Mouse (Mus musculus): ENCODE results near the gene Dcaf12. TPM values are rescaled to one million over a fixed set of nuclear protein-coding genes. Genes with fewer than 3 reads are reported as not detected.

Dcaf12 gene
- total RNA-seq, 2 experiments from 2014 or later, result 26.7 to 27.8 TPM

DNA sequence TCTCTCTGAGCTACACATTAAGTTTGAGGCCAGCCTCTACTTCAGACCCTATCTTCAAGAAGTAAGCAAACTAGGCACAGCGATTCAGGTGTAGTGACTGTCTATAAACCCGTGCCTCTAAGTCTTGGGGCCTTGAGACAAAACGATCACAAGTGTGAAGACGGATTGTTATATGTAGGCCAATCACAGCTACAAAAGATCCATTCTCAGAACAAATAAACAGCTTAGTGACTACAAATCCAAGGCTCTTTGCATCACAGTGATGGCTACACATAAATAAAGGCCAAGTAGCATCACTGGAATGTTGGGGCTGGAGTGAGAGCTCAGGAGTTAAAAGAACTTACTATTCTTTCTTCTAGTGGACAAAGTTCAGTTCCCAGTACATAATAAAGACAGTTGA is 55.7 kb downstream of the Dcaf12 start:
- intact Hi-C loops (cut with DNase I; ENCODE audit: low total_unique reads), result no loop called here
- no peak for DNase-seq

DNA sequence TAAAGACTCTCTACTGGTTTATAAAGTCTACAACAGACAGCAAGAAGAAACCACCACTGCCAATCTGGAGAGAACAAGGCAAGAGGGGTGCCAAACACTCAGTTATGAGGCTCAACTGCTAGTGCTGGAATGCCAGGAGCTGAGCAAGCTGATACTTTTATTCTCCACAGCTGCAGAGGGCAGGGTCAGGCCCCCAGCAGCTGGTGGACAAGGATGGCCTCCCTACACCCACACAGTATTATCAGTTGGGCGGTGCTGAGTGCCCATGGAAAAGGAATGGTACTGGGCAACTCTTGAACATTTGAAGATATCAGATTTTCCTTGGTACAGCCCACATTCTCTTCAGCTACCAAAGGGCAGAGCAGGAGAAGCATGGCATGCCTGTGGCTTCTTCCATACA is 56.9 kb downstream of the Dcaf12 start:
- intact Hi-C loops (cut with DNase I; ENCODE audit: low total_unique reads), result no loop called here
- peak; percentile 41 for DNase-seq

DNA sequence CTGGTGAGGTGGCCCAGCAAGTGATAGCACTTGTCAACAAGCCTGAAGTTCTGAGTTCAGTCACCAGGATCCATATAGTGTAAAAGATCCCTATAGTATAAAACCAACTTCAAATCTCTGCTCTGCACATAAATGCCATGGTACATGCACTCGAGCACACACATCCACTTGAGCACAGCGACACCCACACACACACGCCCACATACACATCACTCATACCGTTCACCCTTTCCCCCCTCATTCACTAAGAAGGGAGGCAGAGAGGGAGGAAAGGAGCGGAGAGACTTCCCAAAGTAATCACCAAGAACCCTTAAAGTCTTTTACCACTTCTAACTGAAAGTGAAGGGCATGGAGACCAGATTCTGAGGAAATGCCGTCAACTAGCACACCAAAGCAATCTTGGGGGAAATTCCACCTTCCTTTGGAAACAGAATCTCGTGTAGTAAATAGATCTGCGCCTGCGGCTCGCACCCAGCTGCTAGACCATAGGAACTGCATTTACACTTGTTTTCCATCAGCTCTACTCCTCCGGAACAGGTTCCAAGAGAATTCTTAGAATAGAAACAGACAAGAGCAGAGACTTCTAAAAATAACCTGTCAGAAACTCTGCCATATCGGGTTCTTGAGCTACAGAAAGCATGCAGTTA is 59.0 kb downstream of the Dcaf12 start:
- DNase-seq, result no peak
- intact Hi-C loops (cut with DNase I; ENCODE audit: low total_unique reads), result no loop called here

DNA sequence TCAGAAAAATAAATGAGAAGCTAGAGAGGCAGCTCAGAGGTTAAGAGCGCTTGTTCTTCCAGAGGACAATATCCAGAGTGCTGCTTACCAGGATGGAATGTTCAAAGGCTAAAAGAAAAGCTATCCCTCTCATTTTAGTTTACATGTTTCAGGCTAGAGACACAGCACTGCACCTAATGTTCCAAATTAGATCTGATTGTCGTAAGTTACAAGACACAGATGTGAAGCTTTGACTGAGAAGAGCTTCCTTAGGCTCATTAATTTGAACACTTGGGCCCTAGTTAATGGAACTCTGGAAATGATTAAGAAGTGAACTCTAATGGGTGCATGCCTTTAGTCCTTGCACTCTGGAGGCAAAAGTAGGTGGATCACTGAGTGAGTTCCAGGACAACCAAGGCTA is 60.9 kb downstream of the Dcaf12 start:
- DNase-seq, result no peak
- intact Hi-C loops (cut with DNase I; ENCODE audit: low total_unique reads), result no loop called here

DNA sequence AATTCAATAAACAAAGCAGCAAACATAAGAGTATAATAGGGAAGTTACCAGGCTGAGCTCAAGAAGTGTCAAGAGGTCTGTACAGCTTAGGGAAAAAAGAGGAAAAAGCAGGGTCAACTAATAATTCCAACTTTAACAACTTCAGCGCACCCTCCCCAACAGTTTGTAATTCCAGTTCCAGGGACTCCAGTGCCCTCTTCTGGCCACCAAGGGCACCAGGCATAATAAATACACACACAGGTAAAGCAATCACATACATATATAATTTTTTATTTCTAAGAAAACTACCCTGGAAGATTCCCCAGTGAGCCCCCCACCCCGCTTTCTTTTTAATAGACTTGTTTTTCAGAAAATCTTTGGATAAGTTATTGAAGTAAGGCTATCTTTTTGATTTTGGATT is 69.3 kb downstream of the Dcaf12 start:
- no peak for DNase-seq
- intact Hi-C loops (cut with DNase I; ENCODE audit: low total_unique reads), result no loop called here

Other genes starting within 250 kb of the Dcaf12 start
- gene Aqp3, start 216.7 kb downstream of the Dcaf12 start, total RNA-seq (2021), result not detected
- gene Nol6, start 190.4 kb downstream of the Dcaf12 start, total RNA-seq (2021), result 10 to 100 TPM; 15.3 to 16.6 TPM
- gene Ube2r2, start 179.1 kb downstream of the Dcaf12 start, total RNA-seq (2021), result 10 to 100 TPM; 77.4 to 84.4 TPM
- 10 to 100 TPM; 98.2 to 99.2 TPM for gene Ubap2, start 39.7 kb downstream of the Dcaf12 start, total RNA-seq (2021)
- 10 to 100 TPM; 40.0 to 49.2 TPM for gene Ubap1, start 34.1 kb upstream of the Dcaf12 start, total RNA-seq (2021)
- gene Kif24, start 150.0 kb upstream of the Dcaf12 start, total RNA-seq (2021), result 1 to 10 TPM in 1 of 2 experiments, under 1 TPM in 1; 0.86 to 1.3 TPM
- 10 to 100 TPM; 20.8 to 22.4 TPM for gene Nudt2, start 150.3 kb upstream of the Dcaf12 start, total RNA-seq (2021)
- 10 to 100 TPM; 60.1 to 60.8 TPM for gene AI464131, start 188.2 kb upstream of the Dcaf12 start, total RNA-seq (2021)
- gene 1110017D15Rik, start 202.4 kb upstream of the Dcaf12 start, total RNA-seq (2021), result under 1 TPM in 1 of 2 experiments, not detected in 1; 0.37 TPM

Measured in gastrocnemius, postnatal 14 days (tissue).